Mouse (Mus musculus) brown adipose tissue, adult 24 weeks (tissue): ENCODE measurements at regions not wholly inside any gene's neighbourhood (a gene's known extent, or its start where the extent isn't known, plus 50 kb on each side); places are given as distances from the start of the nearest gene placed in this dataset.

Experiments
- H3K27ac ChIP-seq: fragments of 200-500 bp; replicated peaks from 2 replicates; pipeline ENCODE4 v1.5.1; 2012; ENCODE audit warnings: low read depth, mild to moderate bottlenecking, low read length
- H3K4me1 ChIP-seq: fragments of 200-500 bp; 2 replicates; pipeline ENCODE4 v1.6.1; 2012; ENCODE audit warnings: low read length, mixed read lengths; ENCODE audit not compliant: control insufficient read depth, insufficient read depth, insufficient read length
- H3K4me3 ChIP-seq: fragments of 200-500 bp; 2 replicates; pipeline ENCODE4 v1.5.1; 2012; ENCODE audit warnings: low read depth, mild to moderate bottlenecking, low read length, moderate library complexity; ENCODE audit not compliant: insufficient read depth

DNA sequence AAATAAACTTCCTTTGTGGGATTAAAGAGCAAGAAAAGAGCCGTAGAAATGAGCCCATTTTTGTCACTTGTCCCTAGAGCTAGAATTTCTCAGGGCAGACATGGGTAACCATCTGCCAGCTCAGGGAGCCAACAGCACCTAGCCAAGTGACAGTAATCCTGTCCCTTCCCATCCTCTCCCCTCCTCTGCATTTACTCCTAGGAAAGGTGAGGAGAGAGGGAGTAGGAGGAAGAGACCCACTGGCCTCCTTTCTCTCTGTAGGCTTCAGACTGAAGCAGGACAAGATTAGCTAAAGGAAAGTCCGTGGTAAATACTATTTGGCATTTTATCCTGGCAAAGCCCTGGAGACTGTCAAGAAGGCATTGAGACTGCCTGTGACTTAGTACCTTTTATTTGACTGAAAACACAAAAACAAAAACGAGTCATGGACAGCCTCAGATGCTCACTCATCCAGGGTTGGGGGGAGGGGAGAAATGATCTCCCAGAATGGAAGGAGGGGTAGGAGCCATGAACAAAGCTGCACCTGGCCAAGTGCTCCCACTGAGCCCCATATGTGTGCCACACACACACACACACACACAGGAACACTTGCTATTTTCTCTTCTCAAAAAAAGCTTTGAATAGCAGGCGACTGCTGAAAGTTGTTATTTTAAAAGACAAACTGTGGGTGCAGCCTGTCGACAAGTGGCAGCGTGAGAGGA lies 136.6 kb upstream of the Zfand5 start:
- Histone ChIP-seq H3K27ac (no peak overlapping the region), H3K4me3 (no peak overlapping the region), H3K4me1 (no peaks in the 10 kb centered on the region)

DNA sequence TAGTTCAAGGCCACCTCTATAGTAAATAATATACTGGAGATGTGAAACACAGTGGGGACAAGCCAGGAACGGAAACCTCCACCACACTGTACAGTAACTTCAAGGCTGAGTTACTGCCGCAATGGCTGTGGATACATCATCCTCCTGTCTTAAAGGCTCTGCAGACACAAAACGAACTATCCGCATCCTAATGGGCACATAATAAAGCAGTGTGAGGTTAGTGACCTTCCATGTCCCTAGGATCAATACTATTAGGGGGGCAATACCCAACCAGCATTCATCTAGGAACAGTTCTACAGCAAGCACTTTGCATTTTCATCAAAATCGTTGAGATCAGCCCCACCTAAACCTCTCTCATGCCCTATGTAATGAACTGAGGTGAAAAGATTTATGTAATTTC lies 142.4 kb upstream of the Zfand5 start:
- H3K4me1 ChIP-seq: peaks cover 7% of the 10 kb centered on the region; the same call in 1 of the 2 replicates

DNA sequence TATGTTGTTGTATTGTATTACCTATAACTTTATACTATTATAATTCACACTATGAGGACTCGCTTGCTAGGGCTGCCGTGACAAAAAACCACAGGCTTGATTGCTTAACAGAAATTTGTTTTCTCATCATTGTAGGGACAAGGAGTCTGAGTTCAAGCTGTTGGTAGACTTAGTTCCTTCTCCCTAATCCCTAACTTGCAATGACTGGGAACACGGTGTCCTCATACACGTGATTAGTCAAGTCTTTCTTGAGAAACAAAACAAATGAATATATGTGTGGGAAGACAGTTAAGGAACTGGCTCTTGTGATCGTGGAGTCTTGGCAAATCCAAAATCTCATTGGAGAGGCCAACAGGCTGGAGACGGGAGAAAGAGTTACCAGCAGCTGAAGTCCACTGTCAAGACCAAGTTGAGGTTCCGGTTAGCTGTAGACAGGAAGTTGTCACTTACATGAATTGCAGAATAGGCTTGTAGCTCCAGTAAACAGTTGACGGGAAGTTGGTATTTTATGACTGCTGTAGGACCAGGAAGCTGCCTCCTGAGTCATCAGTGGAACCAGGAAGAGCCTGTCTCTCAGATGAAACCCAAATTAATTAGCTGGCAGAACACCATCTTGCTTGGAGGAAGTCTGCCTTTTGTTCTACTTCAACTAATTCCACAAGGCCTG lies 144.9 kb upstream of the Zfand5 start:
- Histone ChIP-seq H3K27ac (peak overlapping the region; percentile 68), H3K4me1 (peaks cover 7% of the 10 kb centered on the region; the same call in 1 of the 2 replicates), H3K4me3 (no peak overlapping the region)

More for the DNA sequence above, 142.4 kb upstream of the Zfand5 start:
- no peak overlapping the region for H3K4me3 ChIP-seq
- H3K27ac ChIP-seq: no peak overlapping the region

DNA sequence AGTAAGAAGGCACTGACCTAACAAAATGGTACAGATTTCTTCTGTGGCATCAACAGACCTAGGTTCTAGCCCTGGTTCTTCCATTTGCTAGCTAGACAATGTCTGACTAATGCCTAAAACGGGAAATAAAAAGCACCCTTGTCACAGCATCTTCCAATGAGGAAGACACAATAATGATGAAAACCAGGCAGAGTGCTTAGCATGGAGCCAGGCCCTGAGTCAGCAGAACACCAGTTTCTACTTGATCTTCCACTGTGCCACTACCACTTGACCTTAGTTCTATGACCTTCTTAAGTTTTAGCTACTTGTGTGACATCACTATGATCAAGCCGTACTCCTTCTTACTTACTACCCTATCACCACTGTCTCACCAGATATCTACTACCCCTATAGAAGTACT lies 145.4 kb upstream of the Zfand5 start:
- no peak overlapping the region for H3K27ac ChIP-seq
- H3K4me1 ChIP-seq: peaks cover 7% of the 10 kb centered on the region; the same call in 1 of the 2 replicates
- no peak overlapping the region for H3K4me3 ChIP-seq

DNA sequence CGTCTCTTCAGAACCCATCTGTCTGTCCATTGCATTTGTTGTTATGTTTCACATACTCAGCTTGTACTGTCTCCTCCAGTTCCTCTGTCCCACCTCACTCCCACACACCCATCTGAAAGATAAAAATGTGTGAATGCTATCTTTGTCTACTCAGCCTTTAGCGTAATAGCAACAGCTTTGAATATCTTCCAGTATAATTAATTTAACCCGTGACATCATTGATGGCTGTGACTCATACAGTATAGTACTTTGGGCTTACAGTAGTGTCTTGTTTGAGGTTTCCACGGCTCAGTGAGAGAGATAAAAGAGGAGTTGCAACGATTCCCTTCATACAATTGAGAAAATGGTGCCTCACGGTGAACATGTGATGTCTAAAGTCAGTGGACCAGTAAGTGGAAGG lies 152.6 kb upstream of the Zfand5 start:
- Histone ChIP-seq H3K4me3 (no peak overlapping the region), H3K27ac (no peak overlapping the region), H3K4me1 (no peaks in the 10 kb centered on the region)

DNA sequence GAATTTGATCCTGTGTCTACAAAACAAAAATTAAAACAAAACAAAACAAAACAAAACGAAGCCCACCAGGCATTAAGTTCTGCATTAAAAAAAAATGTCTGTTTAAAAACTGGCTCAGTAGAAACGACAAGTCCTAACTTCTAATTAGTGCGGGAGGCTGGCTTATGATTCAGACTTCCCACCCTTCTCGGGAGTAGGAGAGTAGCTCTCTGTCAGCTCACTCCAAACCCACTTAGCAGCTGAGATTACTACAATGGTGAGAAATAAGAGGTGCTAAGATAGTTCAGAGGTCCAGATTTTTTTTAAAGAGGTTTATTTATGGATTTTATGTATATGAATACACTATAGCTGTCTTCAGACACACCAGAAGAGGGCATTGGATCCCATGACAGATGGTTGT lies 153.3 kb upstream of the Zfand5 start:
- Histone ChIP-seq H3K4me3 (no peak overlapping the region), H3K4me1 (no peaks in the 10 kb centered on the region), H3K27ac (no peak overlapping the region)

DNA sequence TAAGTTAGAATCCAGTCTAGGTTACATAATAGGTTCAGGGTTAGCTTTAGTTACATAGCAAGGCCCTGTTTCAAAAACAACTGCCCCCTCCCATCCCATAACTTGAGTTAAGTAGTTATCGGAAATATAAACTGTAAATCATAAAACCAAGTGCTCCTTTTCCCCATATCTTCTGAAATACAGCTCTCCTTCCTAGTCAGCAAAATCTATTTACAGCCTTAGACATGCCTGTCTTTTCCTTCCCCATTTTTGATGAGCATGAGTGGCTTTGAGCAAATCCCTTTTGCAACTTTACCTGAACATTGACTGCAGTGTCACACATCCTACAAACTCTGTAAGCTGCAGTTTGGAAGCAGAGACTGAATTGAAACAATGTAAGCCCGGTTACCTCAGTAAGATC lies 156.4 kb upstream of the Zfand5 start:
- no peak overlapping the region for H3K27ac ChIP-seq
- H3K4me3 ChIP-seq: no peak overlapping the region
- no peaks in the 10 kb centered on the region for H3K4me1 ChIP-seq

DNA sequence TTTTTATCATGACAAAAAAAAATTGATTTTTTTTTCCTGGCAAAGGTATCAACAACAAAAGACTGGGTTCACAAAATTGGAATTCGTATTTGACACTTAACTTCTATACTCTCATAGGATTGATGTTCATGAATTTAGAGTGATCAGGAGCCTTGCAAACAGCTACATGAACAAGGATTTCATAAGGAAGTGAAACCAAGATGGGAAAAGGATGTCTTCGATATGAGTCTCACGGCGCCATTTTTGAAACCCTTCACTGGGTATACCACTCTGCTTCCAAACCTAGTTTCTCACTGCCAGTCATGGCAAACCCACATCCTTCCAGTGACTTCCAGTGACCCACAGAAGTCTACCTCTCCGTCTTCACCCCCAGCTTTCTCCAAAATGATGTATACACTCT lies 157.8 kb upstream of the Tmc1 start:
- Histone ChIP-seq H3K4me1 (peaks cover 7% of the 10 kb centered on the region), H3K4me3 (no peak overlapping the region), H3K27ac (no peak overlapping the region)

DNA sequence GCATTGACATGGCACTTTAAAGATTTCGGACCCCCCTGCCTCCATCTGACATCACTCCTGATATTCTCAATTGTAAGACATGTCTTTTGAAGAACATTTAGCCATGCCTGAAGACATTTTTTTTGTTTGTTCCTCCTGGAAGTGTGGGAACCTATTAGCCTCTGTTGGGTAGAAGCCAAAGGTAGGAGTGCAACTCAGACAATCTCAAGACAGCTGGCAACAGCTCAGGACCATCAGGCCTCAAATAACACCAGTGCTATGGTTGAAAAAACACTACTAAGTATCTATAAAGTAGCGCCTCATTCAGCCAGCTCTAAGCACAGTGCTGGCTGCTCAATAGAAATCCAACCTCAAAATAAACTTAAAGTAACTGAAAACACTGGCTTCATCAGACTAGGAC lies 154.3 kb upstream of the Tmc1 start:
- Histone ChIP-seq H3K4me3 (no peak overlapping the region), H3K27ac (no peak overlapping the region)

DNA sequence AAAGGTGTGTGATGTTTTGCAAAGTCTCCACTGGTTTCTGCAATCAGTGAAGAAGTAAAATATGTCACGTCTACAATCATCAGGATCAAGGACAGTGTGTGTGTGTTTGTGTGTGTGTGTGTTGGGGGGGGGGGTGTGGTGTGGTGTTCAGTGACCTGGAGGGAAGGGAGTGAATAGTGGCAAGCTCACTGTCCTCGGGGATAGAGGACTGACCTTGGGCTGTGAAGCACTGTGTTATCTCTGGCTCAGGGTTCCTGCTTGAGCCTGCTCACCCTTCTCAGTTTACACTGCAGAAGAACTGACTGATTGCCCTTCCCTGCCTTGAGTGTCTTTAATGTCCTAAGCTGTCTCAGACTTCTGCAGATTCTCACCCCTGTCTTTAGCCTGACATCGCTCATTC lies 153.7 kb upstream of the Tmc1 start:
- Histone ChIP-seq H3K4me1 (peaks cover 19% of the 10 kb centered on the region), H3K27ac (no peak overlapping the region), H3K4me3 (no peak overlapping the region)

More for the DNA sequence above, 154.3 kb upstream of the Tmc1 start:
- H3K4me1 ChIP-seq: peaks cover 19% of the 10 kb centered on the region

DNA sequence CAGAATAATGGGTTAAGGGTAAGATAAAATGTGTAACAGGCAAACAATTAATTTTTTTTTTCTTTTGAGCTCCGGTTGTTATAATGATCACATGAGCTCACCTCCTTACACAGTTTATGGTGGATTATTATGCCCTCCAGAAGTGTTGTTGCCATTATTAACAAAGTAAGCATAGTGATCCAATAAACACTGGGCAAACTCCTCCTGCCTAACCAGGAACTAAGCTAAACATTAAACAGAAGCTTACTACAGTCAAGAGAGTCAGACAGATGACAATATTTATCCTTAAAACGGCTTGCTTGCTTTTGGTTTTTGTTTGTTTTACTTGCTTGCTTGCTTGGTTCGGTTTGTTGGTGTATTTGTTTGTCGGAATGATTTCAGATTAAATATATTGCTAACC lies 153.3 kb upstream of the Tmc1 start:
- Histone ChIP-seq H3K4me1 (peaks cover 19% of the 10 kb centered on the region), H3K4me3 (no peak overlapping the region), H3K27ac (no peak overlapping the region)

DNA sequence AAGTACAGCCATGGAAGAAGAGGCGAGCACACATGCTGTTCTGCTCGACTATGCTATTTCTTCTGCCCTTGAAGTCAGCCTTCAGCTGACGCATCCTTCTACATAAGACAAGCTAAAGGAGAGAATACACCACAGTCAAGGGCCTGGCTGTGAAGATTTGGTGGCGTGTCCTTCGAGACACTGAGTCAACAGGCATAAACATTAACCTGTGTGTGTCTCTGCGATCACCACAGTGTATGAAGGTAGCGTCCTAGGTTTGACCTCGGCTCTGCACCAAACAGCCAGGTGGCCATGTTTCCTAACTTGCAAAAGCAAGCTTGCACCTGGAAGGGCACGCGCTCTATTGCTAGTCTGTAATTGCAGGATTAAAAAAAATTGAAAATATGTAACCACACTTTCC lies 152.8 kb upstream of the Tmc1 start:
- peaks cover 19% of the 10 kb centered on the region for H3K4me1 ChIP-seq
- H3K4me3 ChIP-seq: no peak overlapping the region
- peak overlapping the region; percentile 60; the same call in 1 of the 2 replicates for H3K27ac ChIP-seq

DNA sequence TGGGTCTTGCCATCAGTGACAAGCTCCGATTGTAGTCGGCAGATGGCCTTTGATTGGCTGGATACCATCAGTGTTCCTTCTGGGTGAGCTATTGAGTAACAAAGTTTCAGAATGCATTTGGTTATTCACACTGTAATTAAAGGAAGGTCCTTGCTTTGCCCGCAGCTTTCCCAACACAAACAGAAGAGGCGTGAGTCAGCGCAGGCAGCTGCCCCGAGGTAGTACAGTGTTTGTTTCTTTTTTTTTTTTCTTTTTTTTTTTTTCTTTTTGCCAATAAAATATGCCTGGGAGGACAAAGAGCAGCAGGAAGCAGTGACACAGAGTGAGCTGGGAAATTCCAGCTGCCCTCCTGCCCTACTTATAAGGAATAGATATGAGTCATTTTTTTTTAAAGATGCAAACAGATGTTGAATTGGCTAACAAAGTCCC lies 152.3 kb upstream of the Tmc1 start:
- peak overlapping the region; percentile 13; the same call in 1 of the 2 replicates for H3K4me3 ChIP-seq
- peak overlapping the region; percentile 37 for H3K27ac ChIP-seq
- H3K4me1 ChIP-seq: peaks cover 19% of the 10 kb centered on the region

DNA sequence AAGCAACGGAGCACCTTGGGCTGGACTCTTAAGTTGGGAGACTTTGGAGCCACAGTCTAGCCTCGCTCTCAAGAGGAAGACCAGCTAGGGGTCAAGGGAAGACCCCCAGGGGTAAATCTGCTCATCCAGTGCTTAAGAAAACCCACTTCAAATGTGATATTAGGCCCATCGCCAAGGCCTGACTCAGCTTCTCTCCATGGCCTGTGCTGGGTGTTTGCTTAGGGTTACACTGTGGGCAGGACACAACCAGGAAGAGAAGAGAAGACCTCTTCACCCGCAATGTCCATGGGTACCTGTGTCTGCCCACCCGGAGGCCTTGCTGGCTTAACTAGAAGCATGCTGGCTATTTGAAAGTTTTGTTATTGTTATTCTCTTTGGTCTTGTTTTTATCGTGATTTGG lies 151.0 kb upstream of the Tmc1 start:
- peaks cover 19% of the 10 kb centered on the region for H3K4me1 ChIP-seq
- H3K27ac ChIP-seq: no peak overlapping the region
- no peak overlapping the region for H3K4me3 ChIP-seq

DNA sequence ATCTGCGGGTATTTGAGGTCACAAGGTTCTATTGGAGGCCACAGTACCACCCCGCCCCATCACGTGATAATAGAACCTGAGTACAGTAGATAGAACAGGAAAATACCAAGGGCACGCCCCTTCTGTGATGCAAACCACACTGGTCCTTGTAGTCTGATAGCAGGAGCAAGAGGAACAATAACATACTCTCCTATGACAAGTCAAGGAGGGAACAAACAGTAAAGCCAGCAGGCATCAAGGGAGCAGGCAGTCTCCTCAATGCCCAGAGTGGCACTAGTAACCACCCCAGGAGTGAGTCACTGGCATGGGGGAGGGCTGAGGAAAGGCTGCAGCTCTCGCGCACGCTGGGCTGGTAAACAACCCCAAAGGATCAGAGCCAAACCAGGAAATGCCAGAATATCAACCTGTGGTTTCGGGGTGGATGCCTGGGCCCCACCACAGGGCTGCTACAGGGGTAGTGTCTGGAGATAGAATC lies 150.5 kb upstream of the Tmc1 start:
- H3K27ac ChIP-seq: no peak overlapping the region
- no peak overlapping the region for H3K4me3 ChIP-seq
- H3K4me1 ChIP-seq: peaks cover 19% of the 10 kb centered on the region
